Mouse (Mus musculus) bone marrow macrophage, adult 2 months (primary cell): ENCODE measurements at regions not wholly inside any gene's neighbourhood (a gene's known extent, or its start where the extent isn't known, plus 50 kb on each side); places are given as distances from the start of the nearest gene placed in this dataset.

Experiments used
- H3K27ac ChIP-seq: 2 replicates; pipeline ENCODE4 v1.5.1; 2012; ENCODE audit warnings: low read depth, low read length; ENCODE audit not compliant: insufficient read depth
- H3K4me1 ChIP-seq: 2 replicates; pipeline ENCODE4 v1.6.1; 2012; ENCODE audit warnings: low read length; ENCODE audit not compliant: control insufficient read depth, insufficient read depth
- H3K4me3 ChIP-seq: 2 replicates; pipeline ENCODE4 v1.5.1; 2012; ENCODE audit warnings: mild to moderate bottlenecking, low read length, moderate library complexity; ENCODE audit not compliant: insufficient read depth
- CTCF ChIP-seq: IDR thresholded peaks from 2 replicates; pipeline ENCODE4 v1.5.1; 2012; ENCODE audit warnings: low read depth, mild to moderate bottlenecking, low read length, moderate library complexity
- POLR2A ChIP-seq: IDR thresholded peaks from 2 replicates; pipeline ENCODE4 v1.6.1; 2012; ENCODE audit warnings: mild to moderate bottlenecking, low read depth, low read length, borderline replicate concordance

- H3K27ac ChIP-seq = no peak overlapping the region
- H3K4me1 ChIP-seq = peaks cover 13% of the 10 kb centered on the region
- TF ChIP-seq CTCF (peak; percentile 24; the same call in 1 of the 2 replicates), POLR2A (no peak)
- no peak overlapping the region for H3K4me3 ChIP-seq
Measured at GRCm38 (mm10) chr8:35228449-35228848, 537.1 kb upstream of the Gm19410 start.

DNA sequence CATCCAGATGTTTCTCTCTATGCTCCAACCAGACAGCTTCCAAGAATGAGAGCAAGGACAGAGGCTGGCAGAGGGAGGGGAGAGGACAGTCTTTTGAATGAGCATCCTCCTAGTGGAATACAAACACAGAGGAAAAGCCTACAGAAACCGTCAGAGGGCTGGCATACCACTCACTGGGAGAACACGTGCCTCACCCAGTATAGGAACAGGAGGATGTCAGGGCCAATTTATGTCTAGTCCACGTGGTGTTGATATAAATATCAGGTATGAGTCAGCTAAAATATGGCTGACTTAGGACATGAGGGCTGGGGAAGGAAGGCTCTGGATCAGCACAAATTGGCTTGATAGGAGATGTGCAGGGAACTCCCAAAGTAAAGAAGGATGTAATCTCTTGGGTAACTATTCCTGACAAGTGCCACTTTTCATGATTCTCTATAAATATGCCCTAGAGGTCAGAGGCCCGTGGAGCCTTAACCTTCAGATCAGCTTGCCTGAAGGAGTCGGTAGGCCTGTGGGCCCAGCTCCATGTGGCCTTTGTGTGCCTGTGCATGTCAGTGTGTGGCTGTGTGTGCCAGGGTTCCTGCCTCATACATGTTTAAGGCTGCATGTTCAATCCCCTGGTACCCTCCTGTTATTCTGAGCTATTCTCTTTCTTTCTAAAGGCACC lies 531.9 kb upstream of the Gm19410 start:
- H3K4me3 ChIP-seq = no peak overlapping the region
- TF ChIP-seq POLR2A (no peak), CTCF (no peak)
- peaks cover 34% of the 10 kb centered on the region for H3K4me1 ChIP-seq
- H3K27ac ChIP-seq = peak overlapping the region; percentile 86

DNA sequence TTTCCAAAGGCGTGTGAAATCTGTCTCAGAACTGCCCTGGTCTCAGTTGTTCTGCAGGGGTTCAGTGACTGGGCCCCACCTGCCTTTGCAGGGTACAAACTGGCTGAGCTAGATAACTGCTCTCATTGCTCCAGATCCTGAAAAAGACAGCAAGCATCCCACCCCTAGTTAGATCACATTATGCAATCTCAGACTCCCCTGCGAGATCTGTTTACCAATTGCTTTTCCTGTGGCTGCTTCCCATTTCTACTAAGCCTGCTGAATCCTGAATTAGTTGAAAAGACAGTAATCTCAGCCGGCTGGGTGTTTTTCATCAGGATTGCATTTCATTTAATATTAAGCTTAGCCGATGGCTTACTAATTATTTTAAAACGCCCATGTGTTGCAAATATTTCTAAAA lies 531.2 kb upstream of the Gm19410 start:
- TF ChIP-seq CTCF = no peak
- TF ChIP-seq POLR2A = no peak
- Histone ChIP-seq H3K4me1 (peaks cover 34% of the 10 kb centered on the region), H3K27ac (peak overlapping the region; percentile 86), H3K4me3 (no peak overlapping the region)

- Histone ChIP-seq H3K4me1 (peaks cover 34% of the 10 kb centered on the region), H3K4me3 (no peak overlapping the region), H3K27ac (peak overlapping the region; percentile 36)
- TF ChIP-seq POLR2A = no peak
- no peak for TF ChIP-seq CTCF
Measured at GRCm38 (mm10) chr8:35235815-35236509, 529.6 kb upstream of the Gm19410 start.

DNA sequence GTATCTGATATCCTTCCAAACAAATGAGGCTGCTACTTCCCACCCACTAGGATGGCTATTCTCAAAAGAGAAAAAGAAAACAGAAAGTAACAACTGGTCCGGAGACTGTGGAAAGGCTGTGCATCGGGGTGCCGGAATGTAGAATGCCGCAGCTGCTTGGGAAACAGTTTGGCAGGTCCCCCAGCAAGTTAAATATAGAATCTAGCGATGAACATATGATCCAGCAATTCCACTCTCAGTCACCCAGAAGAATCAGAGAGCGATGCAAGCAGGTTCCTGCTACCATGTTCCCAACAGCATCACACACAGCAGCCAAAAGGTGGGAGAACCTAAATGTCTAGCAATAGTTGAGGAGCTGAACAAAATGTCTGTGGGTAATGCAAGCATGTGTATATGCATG lies 528.3 kb upstream of the Gm19410 start:
- H3K4me1 ChIP-seq = peaks cover 32% of the 10 kb centered on the region
- TF ChIP-seq CTCF = no peak
- TF ChIP-seq POLR2A = no peak
- no peak overlapping the region for H3K27ac ChIP-seq
- H3K4me3 ChIP-seq = no peak overlapping the region

DNA sequence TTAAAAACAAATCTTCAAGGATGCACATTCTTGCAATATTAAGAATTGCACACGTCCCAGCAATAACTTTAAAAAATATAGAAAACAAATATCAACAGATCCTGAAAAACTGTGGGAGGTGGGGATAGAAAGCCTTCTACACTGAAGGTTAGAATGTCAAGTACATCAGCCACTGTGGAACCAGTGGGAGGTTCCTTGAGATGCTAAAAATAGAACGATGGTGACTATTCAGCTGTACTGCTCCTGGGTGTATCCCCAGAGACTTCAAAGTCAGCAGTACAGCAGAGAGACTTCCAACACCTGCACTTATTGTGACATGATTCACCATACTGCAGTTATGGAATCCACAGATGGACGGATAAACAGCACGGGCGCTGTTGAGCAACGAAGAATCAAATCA lies 524.7 kb upstream of the Gm19410 start:
- TF ChIP-seq CTCF (no peak), POLR2A (no peak)
- H3K4me3 ChIP-seq = no peak overlapping the region
- H3K27ac ChIP-seq = no peak overlapping the region
- H3K4me1 ChIP-seq = peaks cover 4% of the 10 kb centered on the region

GRCm38 (mm10) chr8:35243555-35243954 lies 522.0 kb upstream of the Gm19410 start:
- Histone ChIP-seq H3K4me1 (no peaks in the 10 kb centered on the region), H3K4me3 (no peak overlapping the region)
- TF ChIP-seq POLR2A (no peak), CTCF (no peak)

GRCm38 (mm10) chr8:35249747-35250375 lies 515.7 kb upstream of the Gm19410 start:
- H3K4me3 ChIP-seq = no peak overlapping the region
- no peak overlapping the region for H3K27ac ChIP-seq
- H3K4me1 ChIP-seq = no peaks in the 10 kb centered on the region
- TF ChIP-seq CTCF (no peak), POLR2A (no peak)

More at GRCm38 (mm10) chr8:35243555-35243954, 522.0 kb upstream of the Gm19410 start:
- no peak overlapping the region for H3K27ac ChIP-seq

DNA sequence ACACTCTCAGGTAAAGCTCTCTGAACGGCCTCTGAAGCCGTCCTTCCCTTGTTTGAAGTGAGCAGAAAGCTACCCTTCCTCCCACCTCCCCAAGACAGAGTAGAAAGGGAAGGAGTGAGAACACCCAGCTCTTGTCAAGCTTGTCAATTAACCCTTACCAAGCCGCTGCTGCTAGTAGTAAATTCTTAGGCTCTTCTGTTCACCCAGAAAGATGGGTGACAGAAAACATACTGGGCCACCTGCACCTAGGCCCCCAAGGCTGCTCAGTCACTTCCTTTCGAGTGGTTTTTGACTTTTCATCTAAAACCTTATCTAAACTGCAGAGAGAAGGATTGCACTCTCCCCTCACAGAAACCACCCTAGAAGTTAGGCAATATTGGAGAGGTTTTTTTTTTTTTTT lies 514.9 kb upstream of the Gm19410 start:
- Histone ChIP-seq H3K27ac (no peak overlapping the region), H3K4me3 (no peak overlapping the region), H3K4me1 (no peaks in the 10 kb centered on the region)
- TF ChIP-seq POLR2A = no peak
- no peak for TF ChIP-seq CTCF

DNA sequence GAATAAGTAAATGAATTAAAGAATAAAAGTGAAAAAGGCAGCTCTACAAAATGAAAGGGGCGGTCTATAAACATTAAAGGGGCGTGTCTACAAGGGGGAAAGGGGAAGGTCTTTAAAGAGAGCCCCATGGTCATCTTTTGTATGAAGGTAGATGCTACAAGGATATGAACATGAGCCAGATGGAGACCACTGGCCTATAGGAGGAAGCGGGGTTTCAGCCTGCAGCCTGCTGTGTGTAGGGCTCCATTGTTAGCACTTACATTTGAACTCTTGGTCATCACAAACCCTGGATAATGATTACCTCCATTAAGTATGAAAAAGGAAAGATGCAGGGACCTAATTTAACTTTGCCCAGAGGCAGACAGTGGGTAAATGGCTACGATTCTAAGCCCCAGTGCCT lies 511.6 kb upstream of the Gm19410 start:
- no peak for TF ChIP-seq CTCF
- no peak for TF ChIP-seq POLR2A
- no peak overlapping the region for H3K27ac ChIP-seq
- no peaks in the 10 kb centered on the region for H3K4me1 ChIP-seq
- H3K4me3 ChIP-seq = no peak overlapping the region
